Mouse (Mus musculus) heart, embryonic 14.5 days (tissue): ENCODE measurements around the gene Phospho1. TPM values are rescaled to one million over a fixed set of nuclear protein-coding genes. Genes with fewer than 3 reads are reported as not detected.
"Not testable (repeated sequence)": the region's sequence is repeated elsewhere in the genome, so short reads cannot be mapped to it uniquely, and the experiment has no call there.

Experiments
- ATAC-seq: fragments of 200-750 bp; cut with Nextera tagmentation; 2 replicates; pipeline ENCODE4 v1.8.0; 2017; ENCODE audit warnings: low read depth, moderate TSS enrichment; ENCODE audit not compliant: insufficient number of reproducible peaks, insufficient read depth, low FRiP score
- H3K27ac ChIP-seq, 2 experiments: fragments of 200-500 bp in 1 of 2; fragments of 300-500 bp in 1 of 2; sonication (generic) in 1 of 2; replicated peaks in 1 of 2; 2 replicates each; pipeline ENCODE4 v1.5.1; 2012 to 2014; ENCODE audit warnings: low read depth in 2 of 2, low read length in 2 of 2, control low read depth in 1 of 2, mild to moderate bottlenecking in 1 of 2, mixed read lengths in 1 of 2; ENCODE audit not compliant: control insufficient read depth in 1 of 2, insufficient read depth in 1 of 2
- H3K27me3 ChIP-seq: fragments of 300-500 bp; sonication (generic); 2 replicates; pipeline ENCODE4 v1.6.1; 2014; ENCODE audit warnings: mild to moderate bottlenecking, low read length, control low read depth; ENCODE audit not compliant: control insufficient read depth, insufficient read depth
- H3K36me3 ChIP-seq: fragments of 300-500 bp; sonication (generic); 2 replicates; pipeline ENCODE4 v1.6.1; 2014; ENCODE audit warnings: mild to moderate bottlenecking, control low read depth, low read length, mixed read lengths; ENCODE audit not compliant: control insufficient read depth, insufficient read depth
- H3K4me1 ChIP-seq, 2 experiments: fragments of 200-500 bp in 1 of 2; fragments of 300-500 bp in 1 of 2; sonication (generic) in 1 of 2; 2 replicates each; pipeline ENCODE4 v1.6.1; 2012 to 2014; ENCODE audit warnings: low read length in 2 of 2, control low read depth in 1 of 2, mixed read lengths in 1 of 2; ENCODE audit not compliant: control insufficient read depth in 2 of 2, insufficient read depth in 2 of 2
- H3K4me2 ChIP-seq: fragments of 300-500 bp; sonication (generic); 2 replicates; pipeline ENCODE4 v1.6.1; 2014; ENCODE audit warnings: mild to moderate bottlenecking, low read length
- H3K4me3 ChIP-seq, 2 experiments: fragments of 200-500 bp in 1 of 2; fragments of 300-500 bp in 1 of 2; sonication (generic) in 1 of 2; 2 replicates each; pipeline ENCODE4 v1.5.1; 2012 to 2014; ENCODE audit warnings: low read length in 2 of 2, mild to moderate bottlenecking in 2 of 2, control low read depth in 1 of 2, low read depth in 1 of 2, moderate library complexity in 1 of 2; ENCODE audit not compliant: control insufficient read depth in 1 of 2, insufficient read depth in 1 of 2
- H3K9ac ChIP-seq: fragments of 300-500 bp; sonication (generic); 2 replicates; pipeline ENCODE4 v1.6.1; 2014; ENCODE audit warnings: mild to moderate bottlenecking, low read length
- H3K9me3 ChIP-seq: fragments of 300-500 bp; sonication (generic); 2 replicates; pipeline ENCODE4 v1.6.1; 2016; ENCODE audit warnings: low read length, control low read depth; ENCODE audit not compliant: control insufficient read depth
- WGBS: fragments of 180-500 bp; shearing (Covaris S2); extraction: QIAGEN DNeasy Blood & Tissue Kit; methylation state at CpG from one replicate; pipeline ENCODE4 v1.1.7; 2014; 5-methylcytosine and 5-hydroxymethylcytosine counted together
- polyA plus RNA-seq: library from polyadenylated mRNA; unstranded; fragments of >200 nt; fragmentation: Nextera tagmentation; extraction: Ambion mirVana; gene quantifications from 2 replicates; pipeline ENCODE4 v1.2.1, GENCODE M21; 2014

Phospho1 gene
- polyA plus RNA-seq, 1 experiment from 2014 or later: 2.9 TPM

GRCm38 (mm10) chr11:95860071-95860490 lies 35.8 kb downstream of the Phospho1 start:
- H3K27me3 ChIP-seq: no peaks in the 10 kb centered on the region
- H3K36me3 ChIP-seq: no peaks in the 10 kb centered on the region
- peak overlapping the region; percentile 74 for H3K9ac ChIP-seq
- peak overlapping the region; percentile 69 to 79 for H3K4me3 ChIP-seq
- WGBS: 14% methylated on average over 3 of the region's 3 CpGs
- H3K4me1 ChIP-seq: peaks cover 0 to 13% of the 10 kb centered on the region in 2 experiments; a peak in 2 of 4 replicates
- no peak for ATAC-seq
- peak overlapping the region; percentile 73 for H3K4me2 ChIP-seq
- H3K27ac ChIP-seq: no peak overlapping the region
- no peaks in the 10 kb centered on the region for H3K9me3 ChIP-seq

GRCm38 (mm10) chr11:95861397-95861796 lies 37.1 kb downstream of the Phospho1 start:
- H3K9ac ChIP-seq: no peak overlapping the region
- H3K4me1 ChIP-seq: peaks cover 0 to 13% of the 10 kb centered on the region in 2 experiments; a peak in 2 of 4 replicates
- no peak overlapping the region for H3K4me2 ChIP-seq
- no peaks in the 10 kb centered on the region for H3K9me3 ChIP-seq
- no peaks in the 10 kb centered on the region for H3K36me3 ChIP-seq
- no peaks in the 10 kb centered on the region for H3K27me3 ChIP-seq
- ATAC-seq: no peak
- no peak overlapping the region for H3K4me3 ChIP-seq
- H3K27ac ChIP-seq: no peak overlapping the region
- 87% methylated on average over 8 of the region's 8 CpGs for WGBS

DNA sequence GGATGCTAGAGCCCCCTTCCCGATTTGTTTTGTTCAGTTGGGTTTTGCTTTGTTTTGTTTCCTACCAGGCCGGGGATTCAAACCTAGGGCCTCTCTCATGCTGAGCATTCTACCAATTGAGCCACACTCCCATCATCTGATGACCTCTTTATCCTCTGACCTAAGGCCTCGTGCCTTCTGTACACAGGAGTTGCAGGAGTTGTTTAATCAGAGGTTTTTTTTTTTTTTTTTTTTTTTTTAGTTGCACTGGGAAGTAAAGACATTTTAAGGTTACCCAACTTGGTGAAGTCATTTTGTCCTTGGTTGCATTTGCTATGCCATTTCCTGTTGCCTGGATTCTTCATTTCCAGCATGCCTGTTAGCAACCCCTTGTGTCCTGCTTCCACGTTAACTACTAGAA lies 45.1 kb downstream of the Phospho1 start:
- Histone ChIP-seq H3K4me1 (no peaks in the 10 kb centered on the region), H3K27me3 (no peaks in the 10 kb centered on the region), H3K9ac (no peak overlapping the region), H3K36me3 (no peaks in the 10 kb centered on the region), H3K4me3 (no peak overlapping the region), H3K4me2 (no peak overlapping the region), H3K27ac (no peak overlapping the region), H3K9me3 (no peaks in the 10 kb centered on the region)
- ATAC-seq: no peak
- 67% methylated on average over 4 of the region's 4 CpGs for WGBS

DNA sequence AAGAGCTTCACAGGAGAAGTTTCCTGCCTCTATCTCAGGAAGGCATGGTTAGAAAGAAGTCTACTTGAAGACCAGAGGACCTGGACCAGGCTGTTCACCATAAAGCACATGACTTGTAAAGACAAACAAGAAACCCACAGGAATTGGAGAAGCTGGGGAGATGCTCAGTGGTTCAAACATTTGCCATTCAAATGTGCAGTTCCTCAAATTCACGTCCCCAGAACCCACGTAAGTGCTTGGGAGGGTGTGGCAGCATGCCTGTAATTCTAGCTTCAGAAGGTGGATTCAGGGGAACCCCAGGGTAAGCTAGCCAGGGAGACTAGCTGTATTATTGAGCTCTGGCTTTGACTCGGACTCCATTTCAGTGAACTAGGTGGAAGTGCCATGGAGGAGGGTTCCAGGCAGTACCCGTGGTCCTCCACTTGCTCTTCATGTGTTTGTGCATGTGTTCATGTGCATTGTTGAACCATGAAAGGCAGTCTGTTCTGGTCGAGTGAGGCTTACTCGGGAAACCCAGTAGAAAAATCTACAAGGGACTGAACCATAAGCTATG lies 45.7 kb downstream of the Phospho1 start:
- no peak overlapping the region for H3K27ac ChIP-seq
- H3K9ac ChIP-seq: no peak overlapping the region
- H3K4me1 ChIP-seq: no peaks in the 10 kb centered on the region
- H3K4me2 ChIP-seq: no peak overlapping the region
- H3K36me3 ChIP-seq: no peaks in the 10 kb centered on the region
- no peak for ATAC-seq
- 68% methylated on average over 6 of the region's 6 CpGs for WGBS
- H3K27me3 ChIP-seq: no peaks in the 10 kb centered on the region
- H3K9me3 ChIP-seq: no peaks in the 10 kb centered on the region
- no peak overlapping the region for H3K4me3 ChIP-seq

DNA sequence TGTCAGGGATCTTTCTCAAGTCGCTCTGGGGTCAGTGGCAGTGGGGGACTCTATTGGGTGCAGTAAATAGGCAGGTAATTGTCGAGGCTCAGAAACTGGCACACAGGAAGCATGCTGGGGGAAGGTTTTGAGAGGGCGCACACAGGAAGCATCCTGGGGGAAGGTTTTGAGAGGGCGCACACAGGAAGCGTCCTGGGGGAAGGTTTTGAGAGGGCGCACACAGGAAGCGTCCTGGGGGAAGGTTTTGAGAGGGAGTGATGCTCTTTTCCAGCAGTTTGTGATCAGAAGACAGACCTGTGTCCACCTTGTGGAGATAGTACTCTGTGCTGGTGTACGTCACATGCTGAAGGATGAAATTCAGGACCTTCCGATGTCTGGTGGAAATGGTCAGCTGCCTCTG lies 51.5 kb downstream of the Phospho1 start:
- H3K4me1 ChIP-seq: no peaks in the 10 kb centered on the region
- no peak for ATAC-seq
- no peaks in the 10 kb centered on the region for H3K36me3 ChIP-seq
- no peaks in the 10 kb centered on the region for H3K27me3 ChIP-seq
- 19% methylated on average over 9 of the region's 9 CpGs for WGBS
- no peak overlapping the region for H3K9ac ChIP-seq
- no peak overlapping the region; the same call in 1 of the 2 replicates for H3K4me2 ChIP-seq
- no peaks in the 10 kb centered on the region for H3K9me3 ChIP-seq
- H3K4me3 ChIP-seq: no peak overlapping the region
- no peak overlapping the region for H3K27ac ChIP-seq

DNA sequence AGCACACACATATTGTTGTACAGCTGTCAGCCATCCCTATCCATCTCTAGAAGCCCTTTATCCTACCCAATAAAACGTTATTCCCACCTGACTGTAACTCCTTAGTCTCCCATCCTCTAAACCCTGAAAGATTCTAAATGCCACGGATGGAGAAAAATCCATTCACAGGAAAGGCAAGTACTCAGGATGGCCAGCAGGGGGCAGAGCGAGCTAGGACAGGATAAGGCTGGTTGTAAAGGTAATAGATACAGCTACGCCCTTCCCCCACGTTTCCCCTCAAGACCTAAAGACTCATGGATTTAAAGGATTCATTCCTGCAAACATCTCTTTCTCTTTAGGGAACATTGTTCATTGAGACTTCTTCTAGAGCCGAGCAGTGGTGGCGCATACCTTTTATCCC lies 52.0 kb downstream of the Phospho1 start:
- H3K4me2 ChIP-seq: no peak overlapping the region; the same call in 1 of the 2 replicates
- WGBS: 20% methylated on average over 7 of the region's 7 CpGs

DNA sequence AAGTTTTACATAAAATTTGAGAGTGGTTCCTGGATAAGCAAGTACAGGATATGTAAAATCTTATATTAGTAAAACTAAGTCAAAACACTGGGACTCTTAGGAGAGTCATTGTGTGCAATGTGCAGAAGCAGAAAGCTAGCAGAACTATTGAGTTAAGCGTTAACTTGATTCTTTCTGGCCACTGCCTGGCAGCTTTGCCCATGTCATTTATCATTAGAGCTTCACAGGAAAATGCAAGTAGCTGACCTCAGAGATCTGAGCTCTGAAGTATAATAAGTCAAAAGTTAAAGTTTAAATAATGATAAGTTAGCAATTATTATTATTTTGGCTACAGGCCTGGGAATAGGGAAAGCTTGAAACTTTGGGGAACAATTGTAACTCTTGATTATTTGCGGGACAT lies 55.6 kb downstream of the Phospho1 start:
- not testable (repeated sequence) for H3K9ac ChIP-seq, H3K27ac ChIP-seq, H3K4me3 ChIP-seq, H3K4me2 ChIP-seq, H3K36me3 ChIP-seq, ATAC-seq, H3K9me3 ChIP-seq, H3K27me3 ChIP-seq, H3K4me1 ChIP-seq
- 74% methylated on average over 2 of the region's 2 CpGs for WGBS

More for the DNA sequence above, 52.0 kb downstream of the Phospho1 start:
- no peak overlapping the region for H3K9ac ChIP-seq
- H3K36me3 ChIP-seq: no peaks in the 10 kb centered on the region
- no peak overlapping the region for H3K27ac ChIP-seq
- H3K4me3 ChIP-seq: no peak overlapping the region
- ATAC-seq: no peak
- H3K4me1 ChIP-seq: no peaks in the 10 kb centered on the region
- H3K27me3 ChIP-seq: no peaks in the 10 kb centered on the region
- H3K9me3 ChIP-seq: no peaks in the 10 kb centered on the region
